25 mouse cellular contexts compared by ENCODE assay signal in the genomic region with DNA sequence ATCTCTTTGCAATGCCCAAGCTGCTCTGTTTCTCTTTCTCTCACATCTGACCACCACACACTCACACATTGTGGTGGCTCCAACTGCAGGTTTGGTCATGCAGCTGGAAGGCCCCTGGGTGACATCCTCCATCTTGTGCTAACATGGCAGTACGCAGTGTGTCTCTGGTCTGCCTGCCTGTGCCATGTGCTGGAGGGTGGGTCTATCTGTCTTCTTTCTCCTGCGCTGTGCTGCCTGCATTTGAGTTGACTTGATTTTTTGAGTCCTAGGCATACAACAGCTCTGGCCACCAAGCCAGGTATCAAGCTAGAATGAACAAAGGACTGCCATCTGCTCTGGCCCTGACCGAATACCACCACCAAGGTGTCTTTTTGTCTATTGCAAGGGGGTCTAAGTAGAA. TPM values are rescaled to one million over a fixed set of nuclear protein-coding genes. Genes with fewer than 3 reads are reported as not detected.
DNase-seq lines count a peak whose midpoint lies in the region; ATAC-seq and TF ChIP-seq lines count a peak whose summit lies in the region.
"Had no signal": no experiment of that assay in that cellular context is flagged by ENCODE, and none has a peak within 500 bp of the region (broad histone marks: within the 10 kb centered on the region; RNA-seq: fewer than 3 reads in every experiment).

No protein-coding gene starts in this region.

- intact Hi-C loops in gastrocnemius, adult 2 months (cut with DNase I) = no loop called here

- no peak for DNase-seq in gastrocnemius, adult 2 months
- DNase-seq in gastrocnemius, adult 8-10 months (ENCODE audit: low spot score in 2 of 2) = no peak
- no peak for DNase-seq in heart, adult 9 months (ENCODE audit: low spot score in 2 of 2)
- no peak for DNase-seq in heart, postnatal 0 days (ENCODE audit: low spot score)
- no peak for DNase-seq in heart, postnatal 4 days
- no peak for DNase-seq in lung, postnatal 4 days
- DNase-seq: adrenal gland, adult 8-10 months; adrenal gland, postnatal 36 days; B cell, adult 2 months; cerebellum, adult 2 months; cerebellum, postnatal 10 days; gastrocnemius, postnatal 10 days; heart, postnatal 14 days; kidney, adult 8-10 months had no signal

- H3K4me2 ChIP-seq in heart, embryonic 12.5 days = peak overlapping the region; percentile 59
- peak overlapping the region; percentile 74; the same call in 1 of the 2 replicates for H3K4me2 ChIP-seq in heart, postnatal 0 days (ENCODE audit: low read depth, low read length)
- H3K4me2 ChIP-seq: hindbrain, embryonic 12.5 days had no signal

- 94% methylated on average over 3 of the region's 3 CpGs for WGBS in heart, embryonic 12.5 days
- 85% methylated on average over 3 of the region's 3 CpGs for WGBS in heart, postnatal 0 days

- H3K9me3 ChIP-seq in heart, embryonic 12.5 days (replicated peaks) = no peaks in the 10 kb centered on the region
- H3K9me3 ChIP-seq in heart, postnatal 0 days (replicated peaks; ENCODE audit: control insufficient read depth, low read length) = no peaks in the 10 kb centered on the region
- H3K9me3 ChIP-seq: embryonic facial prominence, embryonic 10.5 days; forebrain, embryonic 10.5 days; G1E; hindbrain, embryonic 12.5 days had no signal

- peak overlapping the region; percentile 97; the same call in 1 of the 2 replicates for H3K27ac ChIP-seq in gastrocnemius, adult 2 months
- H3K27ac ChIP-seq in heart, embryonic 12.5 days (ENCODE audit: poor library complexity, severe bottlenecking) = no peak overlapping the region
- peak overlapping the region; percentile 99; the same call in 1 of the 2 replicates for H3K27ac ChIP-seq in heart, postnatal 0 days (ENCODE audit: low read depth)
- H3K27ac ChIP-seq: embryonic facial prominence, embryonic 10.5 days; forebrain, embryonic 10.5 days; hindbrain, embryonic 12.5 days had no signal

- 0 out of 2 replicates have a peak overlapping the region, but pooled peaks have one; percentile 90 for H3K9ac ChIP-seq in heart, embryonic 12.5 days
- no peak overlapping the region for H3K9ac ChIP-seq in heart, postnatal 0 days (replicated peaks; ENCODE audit: low read depth, low read length)
- H3K9ac ChIP-seq: hindbrain, embryonic 12.5 days had no signal

- peaks cover 51% of the 10 kb centered on the region for H3K4me1 ChIP-seq in heart, embryonic 12.5 days (replicated peaks)
- peaks cover 22% of the 10 kb centered on the region for H3K4me1 ChIP-seq in heart, postnatal 0 days (ENCODE audit: control insufficient read depth, insufficient read depth)

- peak overlapping the region; percentile 81 for H3K4me3 ChIP-seq in gastrocnemius, adult 2 months
- no peak overlapping the region for H3K4me3 ChIP-seq in heart, embryonic 12.5 days
- H3K4me3 ChIP-seq in heart, postnatal 0 days (ENCODE audit: low read depth, low read length) = no peak overlapping the region
- H3K4me3 ChIP-seq: embryonic facial prominence, embryonic 10.5 days; erythroblast, embryonic 14.5 days; forebrain, embryonic 10.5 days; hindbrain, embryonic 12.5 days had no signal

- H3K27me3 ChIP-seq in heart, embryonic 12.5 days (replicated peaks) = no peaks in the 10 kb centered on the region
- no peaks in the 10 kb centered on the region for H3K27me3 ChIP-seq in heart, postnatal 0 days (ENCODE audit: control insufficient read depth, insufficient read depth, low read length)
- H3K27me3 ChIP-seq: hindbrain, embryonic 12.5 days had no signal

- no peak for TF ChIP-seq EP300 in heart, postnatal 0 days (IDR thresholded peaks at IDR 0.05; ENCODE audit: low read depth)

- ATAC-seq in heart, embryonic 12.5 days (ENCODE audit: insufficient number of reproducible peaks, low FRiP score) = no peak
- no peak for ATAC-seq in heart, postnatal 0 days (ENCODE audit: insufficient read depth, low read depth)
- ATAC-seq: CD4-positive, CD25-positive, alpha-beta regulatory T cell, adult 4 months; forebrain, embryonic 14.5 days; hindbrain, embryonic 16.5 days; inflammation-experienced regulatory T-cells, adult 6 months; intestine, postnatal 0 days had no signal

- TF ChIP-seq CTCF in gastrocnemius, adult 2 months (IDR thresholded peaks at IDR 0.05) = no peak
- TF ChIP-seq CTCF in heart, postnatal 0 days (IDR thresholded peaks at IDR 0.05; ENCODE audit: low read depth) = no peak

- peaks cover 9% of the 10 kb centered on the region for H3K36me3 ChIP-seq in heart, embryonic 12.5 days
- H3K36me3 ChIP-seq in heart, postnatal 0 days (replicated peaks; ENCODE audit: control insufficient read depth, insufficient read depth, low read length) = peaks cover 4% of the 10 kb centered on the region
- H3K36me3 ChIP-seq: embryonic facial prominence, embryonic 10.5 days; forebrain, embryonic 10.5 days; G1E; hindbrain, embryonic 12.5 days had no signal

RNA-seq across cellular contexts. Expression of gene Myl12a, which starts 15.5 kb away (rescaled TPM):
- total RNA-seq in gastrocnemius, adult 2 months (2021) = 100 to 1,000 TPM; 301 to 553 TPM
- total RNA-seq in gastrocnemius, adult 8-10 months (2022) = 100 to 1,000 TPM; 326 to 366 (median 337) TPM
- polyA plus RNA-seq in heart, embryonic 12.5 days (2016; fragmentation: Nextera tagmentation; extraction: Ambion mirVana) = 832 and 883 TPM in 2 replicates
- total RNA-seq in heart, postnatal 0 days (2014; rRNA removed; ENCODE audit: low replicate concordance) = 429 and 487 TPM in 2 replicates
- 773 and 817 TPM in 2 replicates for polyA plus RNA-seq in heart, postnatal 0 days (2015; fragmentation: Nextera tagmentation; extraction: Ambion mirVana)
- total RNA-seq in heart, postnatal 4 days (2021) = 100 to 1,000 TPM; 733 to 785 TPM

RNA-seq across cellular contexts. Expression of gene Myom1, which starts 15.7 kb away (rescaled TPM):
- 1,000 to 10,000 TPM; 1,223 to 1,379 TPM for total RNA-seq in gastrocnemius, adult 2 months (2021)
- total RNA-seq in gastrocnemius, adult 8-10 months (2022) = 1,000 to 10,000 TPM; 1,304 to 1,591 (median 1,439) TPM
- 229 and 241 TPM in 2 replicates for polyA plus RNA-seq in heart, embryonic 12.5 days (2016; fragmentation: Nextera tagmentation; extraction: Ambion mirVana)
- total RNA-seq in heart, postnatal 0 days (2014; rRNA removed; ENCODE audit: low replicate concordance) = 392 and 459 TPM in 2 replicates
- 214 and 238 TPM in 2 replicates for polyA plus RNA-seq in heart, postnatal 0 days (2015; fragmentation: Nextera tagmentation; extraction: Ambion mirVana)
- total RNA-seq in heart, postnatal 4 days (2021) = 100 to 1,000 TPM; 944 to 986 TPM
- polyA plus RNA-seq: erythroblast, embryonic 14.5 days had no signal
